Mouse (Mus musculus) macrophage (primary cell): ENCODE data around the gene Rnf34. TPM values are rescaled to one million over a fixed set of nuclear protein-coding genes. Genes with fewer than 3 reads are reported as not detected.

Source experiments
- H3K27ac ChIP-seq: fragments of 350-480 bp; formaldehyde crosslinking; 2 replicates; pipeline ENCODE4 v1.9.0; 2021
- H3K36me3 ChIP-seq: fragments of 350-480 bp; formaldehyde crosslinking; 2 replicates; pipeline ENCODE4 v1.9.0; 2021; ENCODE audit errors: inconsistent target
- H3K4me3 ChIP-seq: fragments of 350-480 bp; formaldehyde crosslinking; 2 replicates; pipeline ENCODE4 v1.9.0; 2021; ENCODE audit errors: inconsistent target
- H3K79me2 ChIP-seq: fragments of 350-480 bp; formaldehyde crosslinking; 2 replicates; pipeline ENCODE4 v1.9.0; 2021; ENCODE audit errors: inconsistent target
- WGBS: methylation state at CpG from one replicate; pipeline ENCODE4 v1.1.7; 2026; ENCODE audit warnings: inconsistent platforms; ENCODE audit not compliant: missing documents; 5-methylcytosine and 5-hydroxymethylcytosine counted together
- polyA plus RNA-seq: library from polyadenylated mRNA; stranded (reverse); fragments of 250-400 nt; gene quantifications from 3 replicates; pipeline ENCODE4 v1.2.4, GENCODE M21; 2018; ENCODE audit warnings: inconsistent platforms

Rnf34 gene
- polyA plus RNA-seq, 1 experiment from 2014 or later = 25.3 TPM

- Histone ChIP-seq H3K4me3 (no peak overlapping the region), H3K27ac (no peak overlapping the region), H3K36me3 (peaks cover 36% of the 10 kb centered on the region), H3K79me2 (peaks cover 52% of the 10 kb centered on the region)
- 92% methylated on average over 9 of the region's 9 CpGs for WGBS
Measured at GRCm38 (mm10) chr5:122883237-122883636, 33.4 kb downstream of the Rnf34 start.

- Histone ChIP-seq H3K4me3 (no peak overlapping the region), H3K27ac (no peak overlapping the region), H3K79me2 (peaks cover 57% of the 10 kb centered on the region), H3K36me3 (peaks cover 34% of the 10 kb centered on the region)
- 72% methylated on average over 2 of the region's 2 CpGs for WGBS
Measured at GRCm38 (mm10) chr5:122883652-122884235, 33.9 kb downstream of the Rnf34 start.

- no peak overlapping the region for H3K27ac ChIP-seq
- peaks cover 67% of the 10 kb centered on the region for H3K79me2 ChIP-seq
- peaks cover 25% of the 10 kb centered on the region for H3K36me3 ChIP-seq
- WGBS = 66% methylated on average over 7 of the region's 7 CpGs
- H3K4me3 ChIP-seq = no peak overlapping the region
Measured at GRCm38 (mm10) chr5:122884594-122885348, 34.9 kb downstream of the Rnf34 start.

- peaks cover 90% of the 10 kb centered on the region for H3K79me2 ChIP-seq
- H3K4me3 ChIP-seq = no peak overlapping the region
- peaks cover 10% of the 10 kb centered on the region for H3K36me3 ChIP-seq
- 86% methylated on average over 9 of the region's 9 CpGs for WGBS
- no peak overlapping the region for H3K27ac ChIP-seq
Measured at GRCm38 (mm10) chr5:122887033-122887432, 37.2 kb downstream of the Rnf34 start.

DNA sequence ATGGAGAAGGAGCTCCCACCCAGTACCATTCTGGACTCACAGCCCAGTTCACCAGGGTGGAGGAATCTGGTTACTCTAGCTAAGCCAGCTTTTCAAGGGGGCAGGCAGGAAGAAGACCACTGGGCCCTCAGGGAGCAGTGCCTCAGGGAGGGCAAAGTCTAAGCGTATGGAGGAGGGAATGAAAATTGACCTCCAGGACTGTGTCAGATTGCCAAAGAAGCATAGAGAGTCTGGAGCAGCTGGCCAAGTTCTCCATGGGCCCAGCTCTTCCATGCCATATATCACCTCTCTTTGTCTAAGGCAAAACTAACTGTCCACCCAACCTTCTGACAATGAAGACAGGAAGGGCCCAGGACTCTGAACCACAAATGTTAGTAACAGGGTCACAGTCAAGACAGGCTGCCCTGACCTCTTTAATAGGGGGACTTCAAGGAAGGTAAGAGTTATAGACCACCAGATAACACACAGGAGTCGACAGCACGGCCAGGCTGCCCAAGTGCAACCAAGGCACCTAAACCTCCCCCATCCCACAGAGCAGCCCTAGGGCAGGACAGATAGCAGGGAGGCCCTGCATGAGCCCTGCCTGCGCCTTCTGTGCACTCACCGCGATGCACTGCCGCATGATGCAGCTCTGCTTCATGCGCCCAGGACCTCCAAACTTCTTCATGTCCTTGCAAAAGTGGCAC, 38.2 kb downstream of the Rnf34 start:
- peaks cover 94% of the 10 kb centered on the region for H3K79me2 ChIP-seq
- no peak overlapping the region for H3K27ac ChIP-seq
- H3K36me3 ChIP-seq = no peaks in the 10 kb centered on the region; the same call in 1 of the 2 replicates
- WGBS = 97% methylated on average over 8 of the region's 8 CpGs
- no peak overlapping the region for H3K4me3 ChIP-seq

DNA sequence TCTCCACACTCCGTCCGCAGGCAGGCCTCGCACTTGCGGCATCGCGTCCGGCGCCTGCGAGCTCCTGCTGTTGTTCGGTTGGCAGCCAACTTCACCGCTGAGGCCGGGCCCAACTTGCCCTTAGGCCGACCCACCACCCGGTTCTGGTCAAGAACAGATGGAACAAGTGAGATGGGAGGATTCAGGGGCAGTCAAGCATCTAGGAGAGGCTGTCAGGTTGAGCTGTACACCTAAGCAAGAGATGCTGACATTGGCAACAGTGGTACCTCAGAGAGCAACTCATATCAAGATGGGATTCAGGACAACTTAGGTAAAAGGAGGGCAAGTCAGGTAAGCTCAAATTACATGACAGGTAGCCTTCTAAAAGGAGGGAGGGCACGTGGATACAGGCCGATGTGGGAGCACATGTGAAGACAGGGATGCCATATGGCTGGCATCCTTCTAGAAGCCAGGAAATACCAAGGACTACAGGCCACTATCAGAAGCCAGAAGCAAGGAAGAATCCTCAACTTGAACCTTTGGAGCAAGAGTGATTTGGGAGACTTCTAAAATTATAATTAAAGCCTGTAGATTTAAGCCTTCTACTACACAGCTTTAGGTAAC, 38.9 kb downstream of the Rnf34 start:
- Histone ChIP-seq H3K27ac (no peak overlapping the region), H3K79me2 (peaks cover 94% of the 10 kb centered on the region), H3K4me3 (no peak overlapping the region), H3K36me3 (no peaks in the 10 kb centered on the region; the same call in 1 of the 2 replicates)
- 96% methylated on average over 16 of the region's 16 CpGs for WGBS

- WGBS = 95% methylated on average over 2 of the region's 2 CpGs
- Histone ChIP-seq H3K4me3 (no peak overlapping the region), H3K79me2 (peaks cover 87% of the 10 kb centered on the region), H3K27ac (no peak overlapping the region), H3K36me3 (no peaks in the 10 kb centered on the region; the same call in 1 of the 2 replicates)
Measured at GRCm38 (mm10) chr5:122890396-122890795, 40.5 kb downstream of the Rnf34 start.

- Histone ChIP-seq H3K79me2 (peaks cover 88% of the 10 kb centered on the region), H3K27ac (no peak overlapping the region), H3K36me3 (no peaks in the 10 kb centered on the region), H3K4me3 (no peak overlapping the region)
- WGBS = 60% methylated on average over 6 of the region's 6 CpGs
Measured at GRCm38 (mm10) chr5:122893270-122893669, 43.4 kb downstream of the Rnf34 start.

GRCm38 (mm10) chr5:122894007-122894637, 44.3 kb downstream of the Rnf34 start:
- WGBS = 83% methylated on average over 5 of the region's 5 CpGs
- H3K79me2 ChIP-seq = peaks cover 87% of the 10 kb centered on the region
- H3K36me3 ChIP-seq = no peaks in the 10 kb centered on the region
- H3K27ac ChIP-seq = peak overlapping the region; percentile 90
- no peak overlapping the region for H3K4me3 ChIP-seq

GRCm38 (mm10) chr5:122894821-122895220, 45.0 kb downstream of the Rnf34 start:
- WGBS = 0% methylated on average over 4 of the region's 4 CpGs
- peak overlapping the region; percentile 90 for H3K27ac ChIP-seq
- H3K79me2 ChIP-seq = peaks cover 80% of the 10 kb centered on the region
- no peak overlapping the region for H3K4me3 ChIP-seq
- H3K36me3 ChIP-seq = no peaks in the 10 kb centered on the region

DNA sequence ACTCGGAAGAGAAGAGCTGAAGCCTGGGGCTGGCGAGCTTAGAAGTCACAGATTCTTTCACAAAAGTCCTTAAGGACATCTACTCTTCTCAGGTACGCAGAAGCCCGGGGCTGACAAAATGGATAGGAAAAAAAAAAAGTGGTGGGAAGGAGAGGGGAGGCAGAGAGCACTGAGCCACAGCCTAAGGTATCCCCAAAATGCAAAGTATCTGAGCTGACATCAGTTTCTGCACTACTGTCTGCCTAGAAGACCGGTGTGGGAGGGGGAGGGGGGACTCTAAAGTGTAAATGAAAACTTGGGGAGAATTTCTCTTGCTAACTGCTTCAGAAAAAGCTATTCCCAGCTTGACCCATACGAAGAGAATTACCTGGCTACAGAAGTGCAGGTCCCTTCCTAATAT, 48.3 kb downstream of the Rnf34 start:
- H3K79me2 ChIP-seq = peaks cover 47% of the 10 kb centered on the region
- 89% methylated on average over 5 of the region's 6 CpGs for WGBS
- no peaks in the 10 kb centered on the region for H3K36me3 ChIP-seq
- H3K4me3 ChIP-seq = no peak overlapping the region
- no peak overlapping the region for H3K27ac ChIP-seq

GRCm38 (mm10) chr5:122898963-122899776, 49.3 kb downstream of the Rnf34 start:
- H3K27ac ChIP-seq = peak overlapping the region; percentile 48
- WGBS = 1% methylated on average over 39 of the region's 45 CpGs

GRCm38 (mm10) chr5:122899777-122900557, 50.1 kb downstream of the Rnf34 start:
- WGBS = 1% methylated on average over 107 of the region's 120 CpGs
- Histone ChIP-seq H3K79me2 (peaks cover 37% of the 10 kb centered on the region), H3K36me3 (no peaks in the 10 kb centered on the region), H3K4me3 (no peak overlapping the region), H3K27ac (no peak overlapping the region)

More at GRCm38 (mm10) chr5:122898963-122899776, 49.3 kb downstream of the Rnf34 start:
- H3K4me3 ChIP-seq = peak overlapping the region; percentile 66
- H3K36me3 ChIP-seq = no peaks in the 10 kb centered on the region
- H3K79me2 ChIP-seq = peaks cover 37% of the 10 kb centered on the region
